Mouse (Mus musculus) neural tube, embryonic 11.5 days (tissue): ENCODE data around the gene Pou3f3. TPM values are rescaled to one million over a fixed set of nuclear protein-coding genes. Genes with fewer than 3 reads are reported as not detected.

Source experiments
- ATAC-seq: fragments of 200-750 bp; cut with Nextera tagmentation; 2 replicates; pipeline ENCODE4 v1.8.0; 2017; ENCODE audit warnings: moderate number of reproducible peaks, mild to moderate bottlenecking, moderate TSS enrichment, moderate library complexity; ENCODE audit not compliant: insufficient read depth, low FRiP score, low TSS enrichment
- DNase-seq: peaks from one replicate; pipeline ENCODE4 v3.0.0-alpha.2; 2015; ENCODE audit warnings: low spot score
- H3K27ac ChIP-seq: fragments of 300-500 bp; sonication (generic); 2 replicates; pipeline ENCODE4 v1.5.1; 2014; ENCODE audit warnings: low read depth, mild to moderate bottlenecking, low read length
- H3K27me3 ChIP-seq: fragments of 300-500 bp; sonication (generic); 2 replicates; pipeline ENCODE4 v1.6.1; 2014; ENCODE audit warnings: mild to moderate bottlenecking, low read length, mixed read lengths; ENCODE audit not compliant: control insufficient read depth, insufficient read depth
- H3K36me3 ChIP-seq: fragments of 300-500 bp; sonication (generic); 2 replicates; pipeline ENCODE4 v1.6.1; 2014; ENCODE audit warnings: mild to moderate bottlenecking, low read length, moderate library complexity, mixed read lengths; ENCODE audit not compliant: control insufficient read depth, insufficient read depth
- H3K4me1 ChIP-seq: fragments of 300-500 bp; sonication (generic); 2 replicates; pipeline ENCODE4 v1.6.1; 2014; ENCODE audit warnings: low read length, mixed read lengths; ENCODE audit not compliant: control insufficient read depth, insufficient read depth
- H3K4me2 ChIP-seq: fragments of 300-500 bp; sonication (generic); 2 replicates; pipeline ENCODE4 v1.6.1; 2014; ENCODE audit warnings: low read depth, mild to moderate bottlenecking, moderate library complexity
- H3K4me3 ChIP-seq: fragments of 300-500 bp; sonication (generic); 2 replicates; pipeline ENCODE4 v1.5.1; 2014; ENCODE audit warnings: low read depth, low read length
- H3K9ac ChIP-seq: fragments of 300-500 bp; sonication (generic); 2 replicates; pipeline ENCODE4 v1.6.1; 2014; ENCODE audit warnings: mild to moderate bottlenecking, low read length
- H3K9me3 ChIP-seq: fragments of 300-500 bp; sonication (generic); 2 replicates; pipeline ENCODE4 v1.6.1; 2016; ENCODE audit warnings: low read length; ENCODE audit not compliant: control insufficient read depth
- WGBS: fragments of 180-500 bp; shearing (Covaris S2); extraction: QIAGEN DNeasy Blood & Tissue Kit; methylation state at CpG from one replicate; pipeline ENCODE4 v1.1.7; 2014; 5-methylcytosine and 5-hydroxymethylcytosine counted together
- polyA plus RNA-seq: library from polyadenylated mRNA; unstranded; fragments of >200 nt; fragmentation: Nextera tagmentation; extraction: Ambion mirVana; gene quantifications from 2 replicates; pipeline ENCODE4 v1.2.1, GENCODE M21; 2014

The Pou3f3 gene
- polyA plus RNA-seq, 1 experiment from 2014 or later = 11.4 TPM

DNA sequence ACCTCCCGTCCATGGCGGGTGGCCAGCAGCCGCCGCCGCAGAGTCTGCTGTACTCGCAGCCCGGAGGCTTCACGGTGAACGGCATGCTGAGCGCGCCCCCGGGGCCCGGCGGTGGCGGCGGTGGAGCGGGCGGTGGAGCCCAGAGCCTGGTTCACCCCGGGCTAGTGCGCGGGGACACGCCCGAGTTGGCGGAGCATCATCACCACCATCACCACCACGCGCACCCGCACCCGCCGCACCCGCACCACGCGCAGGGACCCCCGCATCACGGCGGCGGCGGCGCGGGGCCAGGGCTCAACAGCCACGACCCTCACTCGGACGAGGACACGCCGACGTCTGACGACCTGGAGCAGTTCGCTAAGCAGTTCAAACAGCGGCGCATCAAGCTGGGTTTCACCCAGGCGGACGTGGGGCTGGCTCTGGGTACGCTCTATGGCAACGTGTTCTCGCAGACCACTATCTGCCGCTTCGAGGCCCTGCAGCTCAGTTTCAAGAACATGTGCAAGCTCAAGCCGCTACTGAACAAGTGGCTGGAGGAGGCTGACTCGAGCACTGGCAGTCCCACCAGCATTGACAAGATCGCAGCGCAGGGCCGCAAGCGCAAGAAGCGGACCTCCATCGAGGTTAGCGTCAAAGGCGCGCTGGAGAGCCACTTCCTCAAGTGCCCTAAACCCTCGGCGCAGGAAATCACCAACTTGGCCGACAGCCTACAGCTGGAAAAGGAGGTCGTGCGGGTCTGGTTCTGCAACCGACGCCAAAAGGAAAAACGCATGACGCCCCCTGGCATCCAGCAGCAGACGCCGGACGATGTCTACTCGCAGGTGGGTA, 2.4 kb downstream of the Pou3f3 start:
- ATAC-seq (no peak), DNase-seq (peak; percentile 70)
- no peaks in the 10 kb centered on the region for H3K9me3 ChIP-seq
- peak overlapping the region; percentile 97 for H3K27ac ChIP-seq
- H3K36me3 ChIP-seq = peaks cover 8% of the 10 kb centered on the region; the same call in 1 of the 2 replicates
- peaks cover 3% of the 10 kb centered on the region; the same call in 1 of the 2 replicates for H3K4me1 ChIP-seq
- peaks cover 23% of the 10 kb centered on the region; the same call in 1 of the 2 replicates for H3K27me3 ChIP-seq
- 1% methylated on average over 53 of the region's 80 CpGs for WGBS
- peak overlapping the region; percentile 71 for H3K4me2 ChIP-seq
- H3K4me3 ChIP-seq = peak overlapping the region; percentile 95
- H3K9ac ChIP-seq = peak overlapping the region; percentile 98

DNA sequence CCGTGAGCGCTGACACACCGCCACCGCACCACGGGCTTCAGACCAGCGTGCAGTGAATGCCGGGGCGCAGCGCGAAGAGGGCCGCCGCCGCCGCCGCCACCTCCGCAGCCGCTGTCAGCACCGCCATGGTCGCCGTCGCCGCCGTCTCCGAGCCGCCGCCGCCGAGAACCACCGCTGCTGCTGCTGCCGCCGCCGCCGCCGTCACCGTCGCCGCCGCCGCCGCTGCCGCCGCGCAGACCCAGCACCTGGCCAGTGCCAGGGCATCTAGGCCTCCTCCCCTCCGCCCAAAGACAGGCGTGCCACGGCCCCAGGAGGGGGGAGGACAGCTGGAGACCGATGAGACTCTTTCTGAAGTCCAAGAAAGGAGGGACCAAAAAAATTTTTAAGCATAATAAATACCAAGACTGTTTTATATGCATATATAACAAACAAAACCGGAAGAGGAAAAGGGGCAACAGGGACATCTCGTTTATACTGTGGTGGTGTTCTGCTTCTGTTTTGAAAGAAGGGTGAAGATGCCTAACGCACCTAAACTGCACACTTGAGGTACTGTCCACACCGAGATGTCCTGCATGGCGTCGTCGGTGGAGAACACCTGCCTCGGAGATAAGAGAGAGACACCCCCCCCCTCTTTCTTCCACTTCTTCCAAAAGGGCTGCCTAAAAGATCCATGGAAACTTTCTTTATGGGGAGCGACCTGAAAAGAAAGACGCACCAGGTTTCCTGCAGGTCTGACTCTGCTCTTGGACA, 3.2 kb downstream of the Pou3f3 start:
- H3K27me3 ChIP-seq = peaks cover 29% of the 10 kb centered on the region
- no peak for ATAC-seq
- H3K9me3 ChIP-seq = no peaks in the 10 kb centered on the region
- H3K4me1 ChIP-seq = peaks cover 9% of the 10 kb centered on the region
- under 1% methylated on average over 34 of the region's 57 CpGs for WGBS
- peak overlapping the region; percentile 98 for H3K9ac ChIP-seq
- peak overlapping the region; percentile 71 for H3K4me2 ChIP-seq
- peak overlapping the region; percentile 95 for H3K4me3 ChIP-seq
- DNase-seq = peak; percentile 37
- peak overlapping the region; percentile 97 for H3K27ac ChIP-seq
- peaks cover 8% of the 10 kb centered on the region; the same call in 1 of the 2 replicates for H3K36me3 ChIP-seq

DNA sequence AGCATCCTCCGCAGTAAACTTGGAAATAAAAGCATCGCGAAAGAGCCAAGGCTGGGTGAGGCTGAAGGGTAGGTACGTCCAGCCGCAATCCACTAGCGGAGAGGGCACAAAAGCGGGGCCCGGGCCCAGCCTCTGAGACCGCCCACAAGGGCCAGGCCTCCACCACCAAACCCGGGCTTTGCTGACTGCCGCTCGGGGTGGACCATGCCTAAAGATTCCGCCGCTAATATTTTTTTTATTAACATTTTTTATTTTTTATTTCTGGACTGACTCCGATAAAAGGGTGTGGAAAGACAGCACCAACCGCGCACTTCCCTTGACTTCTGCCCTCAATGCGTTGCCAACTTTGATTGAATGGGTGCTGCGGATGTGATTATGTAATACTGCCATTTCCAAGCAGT, 3.9 kb downstream of the Pou3f3 start:
- DNase-seq = peak; percentile 45
- Histone ChIP-seq H3K9me3 (no peaks in the 10 kb centered on the region), H3K4me1 (peaks cover 9% of the 10 kb centered on the region), H3K27me3 (peaks cover 34% of the 10 kb centered on the region), H3K36me3 (peaks cover 8% of the 10 kb centered on the region; the same call in 1 of the 2 replicates), H3K4me2 (peak overlapping the region; percentile 71), H3K4me3 (peak overlapping the region; percentile 95), H3K9ac (peak overlapping the region; percentile 98), H3K27ac (peak overlapping the region; percentile 97; the same call in 1 of the 2 replicates)
- ATAC-seq = no peak
- WGBS = under 1% methylated on average over 19 of the region's 19 CpGs

DNA sequence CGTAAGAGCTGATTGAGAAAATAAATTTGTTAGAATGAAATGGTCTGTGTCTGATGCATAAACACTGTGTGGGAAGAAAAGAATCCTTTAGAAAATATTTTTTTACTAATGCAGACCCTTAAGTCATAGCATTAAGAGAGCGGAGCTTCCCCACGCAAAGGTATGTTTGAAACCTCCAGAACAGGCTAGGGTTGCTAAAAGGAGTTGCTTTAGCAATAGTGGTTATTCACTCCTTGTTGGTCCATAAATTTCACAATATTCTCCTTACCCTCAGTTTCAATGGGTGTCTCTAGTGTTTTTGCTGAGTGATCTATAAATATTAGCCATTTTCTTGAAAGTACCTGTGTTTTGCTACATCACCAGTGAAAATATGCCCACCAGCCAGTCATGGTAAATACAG, 4.6 kb downstream of the Pou3f3 start:
- WGBS = 3% methylated on average over 3 of the region's 3 CpGs
- H3K4me2 ChIP-seq = peak overlapping the region; percentile 71
- DNase-seq (no peak), ATAC-seq (no peak)
- H3K4me3 ChIP-seq = peak overlapping the region; percentile 95
- H3K9ac ChIP-seq = peak overlapping the region; percentile 66
- peaks cover 12% of the 10 kb centered on the region for H3K4me1 ChIP-seq
- no peak overlapping the region for H3K27ac ChIP-seq
- H3K9me3 ChIP-seq = no peaks in the 10 kb centered on the region
- H3K27me3 ChIP-seq = peaks cover 34% of the 10 kb centered on the region
- H3K36me3 ChIP-seq = peaks cover 8% of the 10 kb centered on the region; the same call in 1 of the 2 replicates

DNA sequence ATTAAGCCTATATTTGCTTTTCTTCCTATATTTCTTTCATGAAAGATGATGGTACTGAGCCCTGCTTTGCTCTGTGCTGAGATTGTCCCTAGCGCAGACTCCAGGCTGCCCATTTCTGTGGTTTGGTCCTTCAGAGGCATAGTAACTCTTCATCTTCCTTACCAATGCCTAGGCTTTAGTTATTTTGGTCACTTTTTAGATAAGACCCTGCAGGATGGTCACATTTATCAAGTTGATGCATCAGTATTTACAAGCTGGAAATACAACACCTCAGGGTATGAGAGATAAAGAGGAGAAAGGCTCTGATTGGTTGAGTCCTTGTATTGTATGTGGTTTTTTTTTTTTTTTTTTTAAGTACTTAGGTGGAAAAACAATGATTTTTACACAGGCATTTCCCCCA, 5.2 kb downstream of the Pou3f3 start:
- DNase-seq (no peak), ATAC-seq (no peak)
- Histone ChIP-seq H3K27me3 (peaks cover 35% of the 10 kb centered on the region), H3K4me2 (peak overlapping the region; percentile 71), H3K4me1 (peaks cover 17% of the 10 kb centered on the region), H3K4me3 (peak overlapping the region; percentile 95), H3K9me3 (no peaks in the 10 kb centered on the region), H3K9ac (peak overlapping the region; percentile 66), H3K36me3 (peaks cover 8% of the 10 kb centered on the region; the same call in 1 of the 2 replicates), H3K27ac (no peak overlapping the region)
- 13% methylated on average over 1 of the region's 1 CpGs for WGBS

DNA sequence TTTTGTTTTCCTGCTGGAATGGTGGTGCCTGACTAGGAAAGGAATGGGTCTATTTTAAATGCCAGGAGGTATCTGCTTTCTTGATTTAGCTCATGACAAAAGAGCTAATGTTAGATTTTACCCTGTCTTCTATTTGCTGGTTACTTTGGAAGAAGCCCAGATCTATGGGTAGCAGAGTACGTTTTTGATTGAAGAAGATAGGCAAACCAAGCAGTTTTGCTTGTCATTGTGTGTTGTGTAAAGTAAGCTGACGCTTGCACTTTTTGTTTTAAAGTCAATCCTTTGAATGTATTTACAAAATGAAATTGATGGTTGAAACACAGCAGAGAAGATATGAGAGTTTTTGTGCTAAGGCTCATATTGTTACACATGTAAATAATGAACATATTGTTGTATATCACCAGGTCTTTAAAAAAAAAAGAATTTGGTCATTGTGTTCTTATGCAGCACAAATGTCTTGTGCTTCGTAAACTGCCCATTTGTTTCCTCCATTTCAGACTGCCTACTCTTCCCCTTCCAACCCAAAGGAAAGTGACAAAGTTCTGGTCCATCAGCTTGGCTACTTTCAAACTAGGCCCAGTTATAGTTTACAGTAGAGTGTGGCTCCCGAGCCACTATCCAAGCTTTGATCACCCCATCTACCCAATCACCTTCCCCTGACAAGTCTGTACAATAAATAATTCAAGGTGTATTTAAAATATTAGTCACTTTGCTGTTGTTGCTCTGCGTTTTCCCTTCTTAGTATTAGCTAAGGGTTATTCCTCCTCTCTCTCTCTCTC, 6.5 kb downstream of the Pou3f3 start:
- Histone ChIP-seq H3K9me3 (no peaks in the 10 kb centered on the region), H3K4me1 (peaks cover 18% of the 10 kb centered on the region), H3K36me3 (peaks cover 8% of the 10 kb centered on the region; the same call in 1 of the 2 replicates), H3K27ac (0 out of 2 replicates have a peak overlapping the region, but pooled peaks have one; percentile 39), H3K4me2 (peak overlapping the region; percentile 71), H3K27me3 (peaks cover 32% of the 10 kb centered on the region), H3K4me3 (peak overlapping the region; percentile 95), H3K9ac (peak overlapping the region; percentile 66)
- ATAC-seq (no peak), DNase-seq (no peak)
- 5% methylated on average over 5 of the region's 5 CpGs for WGBS

DNA sequence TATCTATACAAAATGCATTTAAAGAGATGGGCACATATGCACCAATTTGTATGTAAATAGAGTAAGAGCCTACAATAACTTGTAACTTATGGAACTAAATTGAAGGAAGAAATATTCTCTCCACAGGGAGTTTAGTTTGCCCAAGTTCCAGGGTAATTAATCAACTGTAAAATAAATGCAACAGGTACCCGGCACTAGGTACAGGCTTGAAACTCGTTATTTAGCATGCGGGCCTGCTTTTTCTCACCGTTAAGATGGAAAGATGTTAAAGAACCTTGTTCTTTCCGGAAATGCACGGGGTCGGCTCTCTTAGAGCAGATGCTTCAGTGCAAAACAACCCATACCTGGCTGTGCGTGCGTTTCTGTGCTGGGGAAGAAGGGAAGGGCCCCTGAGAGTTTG, 7.4 kb downstream of the Pou3f3 start:
- 1% methylated on average over 9 of the region's 9 CpGs for WGBS
- Histone ChIP-seq H3K4me1 (peaks cover 22% of the 10 kb centered on the region), H3K9me3 (no peaks in the 10 kb centered on the region), H3K27me3 (peaks cover 29% of the 10 kb centered on the region), H3K36me3 (peaks cover 7% of the 10 kb centered on the region; the same call in 1 of the 2 replicates), H3K4me3 (peak overlapping the region; percentile 25), H3K9ac (peak overlapping the region; percentile 52; the same call in 1 of the 2 replicates), H3K27ac (peak overlapping the region; percentile 81), H3K4me2 (peak overlapping the region; percentile 63)
- DNase-seq = no peak
- ATAC-seq = no peak

DNA sequence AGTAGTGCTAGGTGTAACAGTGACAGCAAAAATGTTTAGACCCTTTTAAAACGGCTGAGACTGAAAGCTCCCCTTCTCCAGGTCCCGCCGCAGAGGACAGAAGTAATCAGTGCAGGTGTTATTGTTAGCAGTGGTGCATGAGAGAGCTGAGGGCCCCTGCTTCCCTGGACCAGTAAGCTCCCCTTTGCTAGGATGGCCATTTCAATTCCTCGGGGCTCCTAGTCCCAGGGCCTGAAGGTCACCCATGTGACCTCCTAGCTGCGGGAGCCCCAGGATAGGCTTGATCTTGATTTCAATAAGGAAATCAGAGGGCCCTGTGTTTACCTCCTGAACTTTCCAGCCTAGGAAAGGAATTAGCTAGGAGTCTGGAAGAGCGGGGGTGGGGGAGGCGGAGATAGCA, 7.9 kb downstream of the Pou3f3 start:
- peaks cover 5% of the 10 kb centered on the region; the same call in 1 of the 2 replicates for H3K36me3 ChIP-seq
- H3K27ac ChIP-seq = peak overlapping the region; percentile 81
- peak overlapping the region; percentile 25 for H3K4me3 ChIP-seq
- H3K9ac ChIP-seq = peak overlapping the region; percentile 52; the same call in 1 of the 2 replicates
- 3% methylated on average over 7 of the region's 7 CpGs for WGBS
- peaks cover 30% of the 10 kb centered on the region for H3K27me3 ChIP-seq
- peak overlapping the region; percentile 63 for H3K4me2 ChIP-seq
- ATAC-seq (peak; percentile 10; the same call in 1 of the 2 replicates), DNase-seq (peak; percentile 51)
- H3K4me1 ChIP-seq = peaks cover 25% of the 10 kb centered on the region
- H3K9me3 ChIP-seq = no peaks in the 10 kb centered on the region
